Mouse (Mus musculus) cortical plate, adult 2 months (tissue): ENCODE measurements around the gene Gm10217.

ENCODE experiments used
- CTCF ChIP-seq: fragments of 200-500 bp; IDR thresholded peaks from 2 replicates; pipeline ENCODE4 v1.5.1; 2011; ENCODE audit warnings: mild to moderate bottlenecking, control low read depth, low read length; ENCODE audit not compliant: insufficient read depth; ENCODE audit errors: extremely low read depth
- POLR2A ChIP-seq: fragments of 200-500 bp; IDR thresholded peaks from 2 replicates; pipeline ENCODE4 v1.6.1; 2011; ENCODE audit warnings: mild to moderate bottlenecking, low read length, control low read depth; ENCODE audit not compliant: insufficient read depth; ENCODE audit errors: extremely low read depth

DNA sequence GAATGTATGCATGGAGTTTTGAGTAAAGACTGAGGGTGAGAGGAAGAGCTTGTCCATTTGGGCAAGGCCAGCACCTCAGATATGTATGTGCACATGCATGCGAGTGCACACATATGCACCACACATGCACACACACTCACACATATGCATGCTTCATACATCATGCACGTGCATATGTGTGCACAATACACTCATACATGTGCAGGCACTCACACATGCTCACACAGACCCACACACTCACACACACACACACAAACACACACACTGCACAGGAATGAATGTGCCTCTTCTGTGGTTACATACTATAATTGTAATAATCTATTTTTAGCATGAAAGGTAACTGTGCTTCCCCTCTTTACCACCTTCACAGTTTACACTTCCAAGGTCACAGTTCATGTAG lies 35.1 kb downstream of the Gm10217 start:
- TF ChIP-seq POLR2A (no peak), CTCF (no peak)
